Mouse (Mus musculus) G1E-ER4 (cell line): ENCODE data around the gene Spr. TPM values are rescaled to one million over a fixed set of nuclear protein-coding genes. Genes with fewer than 3 reads are reported as not detected.

Source experiments
- GATA1 ChIP-seq: IDR thresholded peaks from one replicate; pipeline ENCODE4 v1.8.0; 2012; ENCODE audit warnings: low read length, inconsistent platforms
- polyA plus RNA-seq: library from polyadenylated mRNA; stranded (reverse); fragments of >175 nt; gene quantifications from 2 replicates; pipeline ENCODE4 v1.2.3, GENCODE M21; 2012

Spr gene
- 53.8 and 59.8 TPM in 2 replicates for polyA plus RNA-seq

DNA sequence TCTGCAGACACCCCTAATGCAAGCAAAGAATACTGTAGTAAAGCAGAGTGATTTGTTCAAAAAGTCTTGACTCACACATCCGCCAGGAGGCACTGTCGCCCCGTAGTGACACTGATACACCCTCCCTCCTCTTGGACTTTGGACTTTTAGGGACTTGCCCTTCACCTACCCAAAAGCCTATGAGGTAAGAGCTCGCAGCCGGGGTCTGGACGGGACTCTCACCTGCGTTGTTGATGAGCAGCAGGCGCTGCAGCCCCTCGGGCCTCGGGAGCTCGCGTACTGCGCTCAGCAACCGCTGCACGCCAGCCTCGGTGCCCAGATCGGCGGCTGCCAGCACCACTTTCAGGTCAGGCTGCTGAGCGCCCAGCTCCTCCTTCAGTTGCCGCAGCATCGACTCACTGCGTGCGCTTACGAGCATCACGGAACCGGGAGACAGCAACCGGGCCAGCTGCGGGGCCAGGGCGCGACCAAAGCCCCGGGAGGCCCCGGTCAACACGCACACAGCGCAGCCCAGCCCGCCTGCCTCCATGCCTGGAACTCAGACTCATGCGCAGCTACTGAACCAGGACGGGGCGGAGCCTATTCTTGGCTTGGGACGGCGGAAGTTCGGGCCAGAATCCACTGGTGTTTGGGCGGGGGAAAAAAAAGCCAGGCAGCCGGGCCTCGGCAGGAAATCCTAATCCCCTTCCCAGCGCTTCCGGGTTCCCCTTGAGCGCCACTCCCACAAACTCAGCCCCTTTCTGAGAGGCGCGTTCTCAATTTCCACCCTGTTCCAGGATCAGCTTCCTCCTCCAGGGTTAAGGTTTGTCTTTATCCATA, at the start of gene Spr:
Gene Spr, minus strand, starts transcription at position 550 of the 819 bp plus-strand sequence.
- TF ChIP-seq GATA1: no peak

DNA sequence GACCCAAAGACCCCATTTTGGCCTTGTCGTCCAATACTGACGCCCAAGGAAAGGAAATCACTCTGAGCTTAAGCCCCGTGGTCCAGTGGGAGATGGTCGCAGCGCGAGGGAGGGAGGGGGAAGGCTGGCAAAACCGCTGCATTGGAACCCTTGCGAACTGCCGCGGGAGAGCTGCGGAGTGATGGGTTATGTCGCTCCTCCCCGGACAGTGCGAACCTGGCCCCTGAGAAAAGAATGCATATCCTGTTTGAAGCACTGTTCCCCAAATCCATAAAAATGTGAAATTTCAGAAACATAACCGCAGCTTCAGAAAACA, 49.1 kb upstream of the Spr start:
- TF ChIP-seq GATA1: no peak

DNA sequence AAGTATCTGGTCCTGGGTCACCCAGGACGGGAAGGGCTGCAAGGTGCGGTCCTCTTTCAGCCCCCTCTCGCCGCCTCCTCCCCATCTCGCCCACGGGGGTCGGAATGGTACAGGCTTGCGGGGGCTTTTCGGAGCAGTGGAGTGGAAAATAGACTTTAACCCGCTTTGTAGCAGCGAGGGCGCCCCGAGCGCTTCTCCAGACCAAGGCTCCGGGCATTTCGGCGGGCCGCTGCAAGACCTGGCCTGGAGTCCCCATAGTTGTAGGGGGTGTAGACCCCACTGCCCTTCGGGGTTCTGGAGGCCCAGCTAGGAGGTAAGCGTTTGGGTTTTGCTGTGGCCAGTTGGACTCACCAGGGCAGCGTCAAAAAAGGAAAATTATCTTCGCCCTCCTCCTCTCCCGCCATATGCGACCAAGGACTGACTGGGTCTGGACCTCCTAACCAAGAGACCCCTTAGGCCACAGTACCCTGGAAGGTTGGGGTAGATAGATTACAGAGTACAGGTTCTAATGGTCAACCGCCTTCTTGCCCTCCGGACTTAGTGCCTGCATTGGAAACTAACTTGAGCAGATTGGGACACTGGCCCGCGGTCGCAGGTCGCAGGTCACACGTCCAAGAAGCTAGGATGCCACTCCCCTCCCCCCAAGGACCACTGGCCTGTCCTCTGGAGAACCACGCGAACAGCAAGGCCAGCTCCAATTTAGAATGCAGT, 48.6 kb upstream of the Spr start:
- no peak for TF ChIP-seq GATA1

DNA sequence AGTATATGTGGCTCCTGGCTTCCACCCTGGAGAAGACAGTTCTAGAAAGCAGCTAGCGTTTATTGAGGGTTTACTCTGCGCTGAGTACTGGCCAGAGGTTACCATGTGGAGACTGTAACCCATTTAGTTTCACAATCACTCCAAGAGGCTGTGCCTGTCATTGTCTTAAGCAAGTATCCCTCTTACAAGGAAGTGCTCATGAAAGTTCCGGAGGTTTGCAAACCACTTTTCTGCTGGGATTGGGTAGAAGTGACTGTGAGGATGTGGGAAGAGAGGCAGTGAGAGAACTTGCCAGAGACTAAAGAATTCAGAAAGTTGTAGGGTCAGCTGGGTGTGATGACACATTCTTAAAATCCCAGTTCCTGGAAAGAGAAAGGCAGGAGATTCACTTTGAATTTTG, 46.4 kb upstream of the Spr start:
- TF ChIP-seq GATA1: no peak

DNA sequence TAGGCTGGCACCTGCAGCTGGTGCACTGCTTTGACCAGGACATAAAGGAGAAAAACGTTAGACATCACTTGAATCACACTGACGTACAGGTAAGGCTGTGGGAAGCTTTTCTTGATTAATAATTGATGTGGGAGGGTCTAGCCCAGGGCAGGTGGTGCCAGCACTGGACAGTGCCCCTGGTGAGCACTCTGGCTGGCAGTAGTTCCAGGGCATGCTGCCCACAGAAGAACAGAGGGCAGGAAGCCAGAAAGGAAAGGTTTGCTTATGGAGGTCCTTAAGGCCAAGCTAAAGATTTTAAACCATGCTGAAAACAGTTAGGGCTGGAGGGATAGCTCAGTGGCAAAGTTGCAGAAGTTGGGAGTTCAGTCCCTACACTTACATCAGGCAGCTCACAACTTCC, 42.5 kb upstream of the Spr start:
- no peak for TF ChIP-seq GATA1

DNA sequence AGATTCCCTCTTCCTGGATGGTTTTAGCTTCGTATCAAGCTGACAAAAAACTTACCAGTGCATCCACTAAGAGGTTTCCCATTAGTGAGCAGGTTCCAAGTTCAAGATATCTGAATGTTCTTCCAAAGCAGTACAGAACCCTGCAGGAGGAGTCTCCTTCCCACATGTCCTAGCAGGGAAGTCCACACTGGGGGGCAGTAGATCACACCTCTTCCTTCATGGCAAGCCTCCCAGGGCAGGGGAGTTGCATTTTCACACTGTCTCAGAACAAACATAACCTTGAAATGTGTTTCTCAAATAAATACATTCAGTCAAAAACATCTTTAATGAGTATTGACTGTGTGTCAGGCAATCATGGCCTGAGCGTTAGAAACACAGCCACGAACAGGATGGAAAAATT, 42.0 kb upstream of the Spr start:
- TF ChIP-seq GATA1: no peak

DNA sequence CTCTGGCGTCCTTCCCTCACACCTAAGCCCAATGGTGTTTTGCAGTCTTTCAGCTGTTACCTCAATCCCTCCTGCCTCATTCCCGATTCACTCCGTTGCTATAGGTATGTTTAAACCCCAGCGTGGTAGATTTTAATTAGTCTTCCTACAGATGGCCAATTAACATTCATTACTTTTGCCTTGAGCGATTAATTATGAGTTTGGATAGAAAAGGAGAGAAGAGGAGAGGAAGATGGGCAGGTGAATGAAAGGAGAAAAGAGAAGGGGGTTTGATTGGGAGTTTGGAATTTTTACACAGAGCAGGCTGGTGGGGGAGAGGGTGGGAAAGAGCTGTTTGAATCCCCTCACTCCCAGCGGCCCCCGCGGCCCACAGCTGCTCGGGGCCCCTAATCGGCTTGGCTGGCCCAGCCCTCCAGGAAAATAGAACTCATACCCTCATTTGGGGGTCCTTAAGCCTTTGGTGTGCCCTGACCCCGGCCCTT, 27.9 kb upstream of the Spr start:
- TF ChIP-seq GATA1: no peak

DNA sequence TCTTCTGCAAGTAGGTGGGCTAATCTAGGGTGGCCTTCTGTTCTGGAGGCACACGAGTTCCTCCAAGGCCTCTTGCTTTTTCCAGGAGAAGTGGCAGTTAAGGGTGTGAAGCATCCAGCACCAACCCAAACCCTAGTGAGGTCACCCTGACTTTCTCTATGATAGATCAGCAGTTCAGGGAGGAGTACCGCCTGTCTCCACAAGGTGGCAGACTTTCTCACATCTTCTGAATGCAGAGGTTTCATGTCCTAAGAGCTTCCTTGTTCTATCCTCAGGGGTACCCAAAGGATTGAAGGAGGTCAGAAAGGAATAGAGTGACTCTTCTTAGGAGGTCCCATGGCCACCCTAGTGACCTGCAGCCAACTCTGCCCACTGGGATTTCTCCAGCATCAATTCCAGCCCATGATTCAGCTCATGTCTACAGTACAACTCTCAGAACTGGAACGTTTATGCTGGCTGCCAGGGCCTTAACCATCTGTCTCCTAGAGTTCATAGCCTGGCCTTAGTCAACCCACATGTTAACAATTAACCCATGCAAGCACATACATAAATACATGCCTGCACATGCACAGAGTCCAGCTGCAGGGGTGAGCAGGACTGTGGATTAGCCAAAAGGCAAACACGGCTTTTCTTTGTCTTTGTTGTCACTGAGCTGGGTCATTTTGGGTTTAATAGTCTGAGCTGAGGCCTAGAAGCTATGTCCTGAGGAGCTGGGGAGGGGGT, 22.8 kb upstream of the Spr start:
- no peak for TF ChIP-seq GATA1

DNA sequence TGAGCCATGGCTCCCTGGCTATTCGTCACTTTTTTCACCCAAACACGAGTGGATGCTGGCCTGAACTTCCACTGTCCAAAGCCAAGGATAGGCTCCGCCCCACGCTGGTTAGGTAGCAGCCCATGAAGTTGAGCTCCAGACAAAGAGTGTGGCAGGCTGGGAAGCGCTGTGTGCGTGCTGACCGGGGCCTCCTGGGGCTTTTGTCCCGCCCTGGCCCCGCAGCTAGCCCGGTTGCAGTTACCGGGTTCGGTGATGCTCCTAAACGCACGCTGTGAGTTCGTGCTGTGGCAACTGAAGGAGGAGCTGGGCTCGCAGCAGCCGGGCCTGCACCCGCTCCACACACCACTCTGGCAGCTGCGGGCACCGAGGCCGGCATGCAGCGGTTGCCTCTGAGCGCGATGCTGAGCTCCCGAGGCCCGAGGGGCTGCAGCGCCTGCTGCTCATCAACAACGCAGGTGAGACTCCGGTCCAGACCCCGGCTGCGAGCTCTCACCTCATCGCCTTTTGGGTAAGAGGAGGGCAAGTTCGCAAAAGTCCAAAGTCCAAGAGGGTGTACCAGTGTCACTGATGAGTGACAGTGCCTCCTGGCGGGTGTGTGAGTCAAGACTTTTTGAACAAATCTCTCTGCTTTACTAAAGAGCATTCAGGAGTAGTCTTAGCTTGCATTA, 17.4 kb upstream of the Spr start:
- TF ChIP-seq GATA1: no peak

DNA sequence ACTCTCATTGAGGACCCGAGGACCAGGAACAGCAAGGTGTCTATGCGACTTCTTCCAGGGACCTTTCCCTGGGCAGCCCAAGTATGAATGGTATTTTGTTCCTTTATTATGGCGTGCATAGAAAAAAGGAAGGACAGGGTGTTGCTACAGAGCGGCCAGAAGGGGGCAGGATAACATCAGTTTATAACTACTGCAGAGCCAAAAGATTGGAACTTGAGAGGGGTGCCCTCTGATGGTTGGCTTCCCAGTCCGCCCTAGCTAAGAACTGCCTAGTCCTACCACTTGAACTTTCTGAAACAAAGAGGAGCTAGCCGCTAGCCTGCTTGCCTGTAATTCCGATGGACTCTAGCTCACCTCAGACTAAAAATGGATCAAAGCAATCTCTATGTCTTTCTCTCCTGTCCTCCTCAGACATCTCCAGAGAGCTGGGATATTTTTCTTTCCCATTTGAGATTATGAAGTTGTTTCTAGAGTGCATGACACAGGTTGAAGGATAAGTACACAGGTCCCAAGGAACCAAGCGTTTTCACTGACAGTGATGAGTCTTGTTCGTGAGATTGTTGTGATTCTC, 16.5 kb upstream of the Spr start:
- TF ChIP-seq GATA1: no peak

DNA sequence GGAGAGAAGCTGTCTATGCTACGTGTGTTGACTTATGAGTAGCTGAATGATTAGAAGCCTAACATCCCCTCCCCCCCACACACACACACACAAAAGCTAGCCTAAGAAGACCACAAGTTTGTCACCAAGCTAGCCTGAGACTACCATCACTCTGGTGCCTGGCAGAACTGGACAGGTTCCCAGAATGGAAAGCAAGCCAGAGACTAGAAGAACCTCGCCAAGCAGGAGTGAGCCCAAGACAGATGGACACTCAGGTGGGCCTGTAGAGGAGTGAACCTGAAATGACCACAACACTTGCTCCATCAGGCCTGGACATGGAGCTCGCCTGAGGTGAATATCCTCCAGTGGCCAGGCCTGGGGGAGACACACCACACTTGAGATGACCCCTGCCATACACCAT, 12.8 kb upstream of the Spr start:
- TF ChIP-seq GATA1: no peak

DNA sequence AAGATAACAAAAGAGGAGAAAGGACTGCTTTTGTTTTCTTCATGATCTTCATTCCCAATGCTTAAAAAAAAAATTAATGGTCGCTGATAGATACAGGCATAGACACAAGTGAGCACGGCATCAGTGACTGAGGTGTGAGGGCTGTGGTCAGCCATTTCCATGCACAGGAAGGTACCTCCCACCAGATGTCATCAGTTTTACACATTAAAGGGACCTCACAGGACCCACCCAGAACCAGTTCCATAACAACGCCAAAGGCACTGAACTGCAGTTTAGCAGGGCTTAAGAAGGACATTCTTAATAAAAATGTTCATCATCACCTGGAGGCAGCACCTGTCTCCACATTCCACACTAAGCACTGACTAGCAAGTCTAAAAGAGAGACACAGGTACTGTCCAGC, 10.1 kb upstream of the Spr start:
- TF ChIP-seq GATA1: no peak

DNA sequence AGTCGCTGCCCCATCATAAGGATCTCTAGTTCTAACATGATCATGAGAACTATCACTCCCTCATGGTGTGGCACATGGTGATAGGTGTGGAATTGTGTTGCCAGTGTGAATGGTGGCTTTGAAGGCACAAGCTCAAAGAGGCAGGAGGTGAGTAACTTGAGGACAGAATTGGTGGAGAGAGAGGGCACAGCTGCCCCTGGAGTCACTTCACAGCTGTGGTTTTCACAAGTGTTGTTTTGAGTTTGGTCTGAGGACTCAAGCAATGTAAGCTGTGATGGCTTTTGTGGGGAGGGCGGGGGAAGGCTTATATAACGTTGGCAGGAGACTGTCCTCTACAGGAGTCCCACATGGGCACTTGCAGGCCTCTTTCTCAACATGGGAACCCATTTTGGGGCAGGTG, 6.9 kb upstream of the Spr start:
- no peak for TF ChIP-seq GATA1

DNA sequence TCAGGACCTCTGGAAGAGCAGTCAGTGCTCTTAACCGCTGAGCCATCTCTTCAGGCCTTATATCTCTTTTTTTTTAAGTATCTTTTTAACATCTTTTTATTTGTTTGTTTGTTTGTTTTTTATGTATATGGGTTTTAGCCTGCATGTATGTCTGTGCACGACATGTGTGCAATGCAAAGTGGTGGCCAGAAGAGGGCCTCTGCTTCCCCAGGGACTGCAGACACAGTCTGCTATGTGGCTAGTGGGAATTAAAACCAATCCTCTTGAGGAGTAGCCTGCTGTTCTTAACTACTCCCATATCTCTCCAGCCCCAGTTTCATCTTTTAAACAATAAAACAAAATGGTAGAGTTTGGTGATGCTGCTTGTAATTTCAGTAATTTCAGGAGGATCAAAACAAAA, 2.0 kb upstream of the Spr start:
- TF ChIP-seq GATA1: no peak

DNA sequence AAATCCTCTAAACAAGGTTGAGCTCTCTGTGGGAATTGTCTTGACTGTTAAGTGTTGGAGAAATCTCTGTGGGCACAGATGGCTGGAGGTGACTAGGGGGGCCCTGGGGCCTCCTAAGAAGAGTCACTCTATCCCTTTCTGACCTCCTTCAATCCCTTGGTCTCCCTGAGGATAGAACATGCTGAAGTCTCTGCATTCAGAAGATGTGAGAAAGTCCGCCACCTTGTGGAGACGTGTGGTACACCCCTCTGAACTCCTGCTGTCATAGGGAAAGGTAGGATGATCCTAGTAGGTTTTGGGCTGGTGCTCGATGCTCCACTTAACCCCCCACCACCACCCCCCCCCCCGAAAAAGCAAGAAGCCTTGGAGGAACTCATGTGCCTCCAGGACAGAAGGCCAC, 5.9 kb downstream of the Spr start:
- TF ChIP-seq GATA1: no peak
